Mouse (Mus musculus) myocyte (in vitro differentiated cells): ENCODE measurements around the gene Gm14698. TPM values are rescaled to one million over a fixed set of nuclear protein-coding genes. Genes with fewer than 3 reads are reported as not detected.
"Not testable (repeated sequence)": the region's sequence is repeated elsewhere in the genome, so short reads cannot be mapped to it uniquely, and the experiment has no call there.

Experiments used
- H3K27me3 ChIP-seq: one replicate; pipeline ENCODE4 v1.6.1; 2011; ENCODE audit not compliant: control insufficient read depth, insufficient read depth, insufficient read length
- H3K36me3 ChIP-seq: one replicate; pipeline ENCODE4 v1.6.1; 2011; ENCODE audit not compliant: control insufficient read depth, insufficient read depth
- H3K4me2 ChIP-seq: one replicate; pipeline ENCODE4 v1.6.1; 2011; ENCODE audit warnings: low read depth, control low read depth
- H3K4me3 ChIP-seq: one replicate; pipeline ENCODE4 v1.5.1; 2011; ENCODE audit warnings: mild to moderate bottlenecking, control low read depth, moderate library complexity
- H3K79me2 ChIP-seq: one replicate; pipeline ENCODE4 v1.6.1; 2011; ENCODE audit not compliant: control insufficient read depth, insufficient read depth
- H3ac ChIP-seq: one replicate; pipeline ENCODE4 v1.6.1; 2011; ENCODE audit not compliant: control insufficient read depth, insufficient read length
- CEBPB ChIP-seq: IDR thresholded peaks from 2 replicates; pipeline ENCODE4 v1.6.1; 2011; ENCODE audit warnings: mild to moderate bottlenecking, moderate library complexity; ENCODE audit not compliant: poor library complexity, insufficient read depth, severe bottlenecking
- E2F4 ChIP-seq: IDR thresholded peaks from one replicate; pipeline ENCODE4 v1.6.1; 2011; ENCODE audit warnings: mild to moderate bottlenecking, control low read depth, moderate library complexity; ENCODE audit not compliant: insufficient read depth
- MAX ChIP-seq: IDR thresholded peaks from one replicate; pipeline ENCODE4 v1.6.1; 2011; ENCODE audit warnings: low read depth, mild to moderate bottlenecking, control low read depth
- MYOD1 ChIP-seq, 3 experiments: IDR thresholded peaks; one replicate each; pipeline ENCODE4 v1.6.1; 2011; ENCODE audit warnings: control low read depth in 2 of 3, low read depth in 2 of 3, mild to moderate bottlenecking in 2 of 3, moderate library complexity in 1 of 3; ENCODE audit not compliant: insufficient read length in 2 of 3, control insufficient read depth in 1 of 3
- MYOG ChIP-seq, 3 experiments: IDR thresholded peaks; one replicate each; pipeline ENCODE4 v1.6.1; 2011; ENCODE audit warnings: control low read depth in 2 of 3, low read depth in 2 of 3, mild to moderate bottlenecking in 2 of 3; ENCODE audit not compliant: insufficient read length in 2 of 3, control insufficient read depth in 1 of 3, insufficient read depth in 1 of 3
- POLR2A ChIP-seq: IDR thresholded peaks from one replicate; pipeline ENCODE4 v1.6.1; 2011; ENCODE audit warnings: low read depth, mild to moderate bottlenecking, control low read depth, moderate library complexity; ENCODE audit not compliant: insufficient read length
- POLR2AphosphoS2 ChIP-seq: IDR thresholded peaks from one replicate; pipeline ENCODE4 v1.6.1; 2011; ENCODE audit warnings: low read depth, control low read depth; ENCODE audit not compliant: insufficient read length
- REST ChIP-seq: IDR thresholded peaks from one replicate; pipeline ENCODE4 v1.6.1; 2011; ENCODE audit warnings: mild to moderate bottlenecking, control low read depth, moderate library complexity; ENCODE audit not compliant: insufficient read depth, insufficient read length
- SRF ChIP-seq: IDR thresholded peaks from one replicate; pipeline ENCODE4 v1.6.1; 2011; ENCODE audit warnings: low read depth; ENCODE audit not compliant: control insufficient read depth, insufficient read length
- TCF12 ChIP-seq: IDR thresholded peaks from one replicate; pipeline ENCODE4 v1.6.1; 2011; ENCODE audit warnings: mild to moderate bottlenecking, control low read depth; ENCODE audit not compliant: poor library complexity, insufficient read depth, severe bottlenecking
- TCF3 ChIP-seq: IDR thresholded peaks from one replicate; pipeline ENCODE4 v1.6.1; 2011; ENCODE audit warnings: low read depth, control low read depth; ENCODE audit not compliant: insufficient read length
- USF1 ChIP-seq: IDR thresholded peaks from one replicate; pipeline ENCODE4 v1.6.1; 2011; ENCODE audit warnings: low read depth, mild to moderate bottlenecking, control low read depth, moderate library complexity
- polyA plus RNA-seq: library from polyadenylated mRNA; unstranded; fragments of >200 nt; fragmentation: generic; extraction: Trizol; gene quantifications from one replicate; pipeline ENCODE4 v1.2.1, GENCODE M21; 2012; ENCODE audit warnings: missing spikeins

The Gm14698 gene
- polyA plus RNA-seq = 0.43 TPM

DNA sequence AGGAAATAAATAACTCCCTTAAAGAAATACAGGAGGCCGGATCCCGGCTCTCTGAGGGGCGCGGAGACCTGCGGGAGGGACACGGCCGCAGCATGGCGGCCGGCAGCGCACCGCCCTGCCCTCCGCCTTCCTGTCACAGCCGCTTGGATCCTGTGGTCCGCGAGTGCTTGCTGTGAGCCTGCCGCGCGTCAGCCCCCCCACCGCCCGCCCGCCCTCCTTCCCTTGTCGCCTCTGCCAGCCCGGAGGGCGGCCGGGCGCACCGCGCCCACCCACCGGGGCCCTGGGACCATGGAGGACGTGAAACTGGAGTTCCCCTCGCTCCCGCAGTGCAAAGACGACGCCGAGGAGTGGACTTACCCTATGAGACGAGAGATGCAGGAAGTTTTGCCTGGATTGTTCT lies at the start of gene Gm14698:
Gene Gm14698 (plus strand): TSS at position 35 of the 400 bp plus-strand sequence.
- H3K4me3 ChIP-seq, H3K27me3 ChIP-seq, H3K36me3 ChIP-seq, H3ac ChIP-seq, H3K4me2 ChIP-seq, H3K79me2 ChIP-seq: not testable (repeated sequence)

DNA sequence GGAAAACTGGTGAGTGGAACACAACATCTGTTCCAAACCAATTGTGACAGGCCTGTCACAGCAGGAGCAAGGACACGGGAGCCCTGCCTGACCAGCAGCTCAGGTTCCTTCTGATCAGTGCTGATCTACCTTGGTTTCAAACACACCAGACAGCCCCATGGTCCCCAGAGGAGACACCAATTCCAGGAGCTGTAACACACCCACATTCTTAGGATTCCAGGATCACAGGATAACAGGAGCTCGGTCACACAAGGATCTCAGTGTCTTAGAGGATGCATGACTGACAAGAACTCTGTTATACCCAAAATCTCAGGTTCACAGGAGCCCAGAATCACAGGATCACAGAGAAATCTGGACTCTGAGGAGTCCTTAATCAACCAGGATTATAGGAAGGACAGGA lies 444 bp upstream of the Gm14698 start:
- H3K27me3 ChIP-seq, H3ac ChIP-seq, H3K79me2 ChIP-seq, H3K4me3 ChIP-seq, H3K36me3 ChIP-seq, H3K4me2 ChIP-seq: not testable (repeated sequence)

DNA sequence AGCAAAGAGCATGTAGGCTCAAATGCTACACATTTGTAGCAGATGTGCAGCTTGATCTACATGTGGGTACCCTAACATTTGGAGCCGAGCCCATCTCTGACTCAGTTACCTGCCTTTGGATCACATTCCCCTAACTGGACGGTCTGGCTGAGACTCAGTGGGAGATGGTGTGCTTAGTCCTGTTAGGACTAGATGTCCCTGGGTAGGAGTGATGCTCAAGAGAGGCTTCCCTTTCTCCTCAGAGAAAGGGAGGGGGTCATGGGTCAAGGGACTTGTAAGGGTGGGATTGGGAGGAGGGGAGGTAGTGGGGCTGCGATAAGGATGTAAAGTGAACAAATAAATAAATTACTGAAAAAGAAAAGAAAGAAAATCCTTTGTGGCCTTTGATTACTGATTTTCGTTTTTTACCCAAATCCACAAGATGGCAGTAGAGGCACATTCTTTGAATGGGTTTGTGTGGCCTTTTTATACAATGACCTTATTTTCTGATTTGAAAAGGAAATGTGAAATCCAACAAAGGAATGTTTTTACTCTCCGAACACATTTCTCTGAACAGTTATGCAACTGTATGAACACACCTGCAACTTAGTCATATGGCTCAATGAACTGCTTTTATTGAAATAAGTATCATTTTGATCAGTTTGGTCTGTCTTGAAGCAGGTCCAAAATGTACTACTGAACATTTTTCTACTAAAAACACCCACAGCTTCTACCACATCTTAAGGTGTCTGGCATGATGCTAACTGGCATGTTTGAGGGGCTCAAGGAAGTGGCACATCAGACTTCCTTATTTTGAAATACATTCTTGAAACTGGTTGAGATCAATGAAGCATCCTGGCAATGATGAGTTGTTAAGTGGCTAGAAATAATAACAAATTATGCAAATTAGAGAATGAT lies 18.9 kb downstream of the Gm14698 start:
- Histone ChIP-seq H3K36me3 (no peaks in the 10 kb centered on the region), H3K79me2 (no peaks in the 10 kb centered on the region), H3ac (no peak overlapping the region), H3K4me2 (no peak overlapping the region), H3K27me3 (no peaks in the 10 kb centered on the region), H3K4me3 (no peak overlapping the region)
- TF ChIP-seq TCF12 (no peak), MAX (no peak), POLR2A (no peak), POLR2AphosphoS2 (no peak), MYOD1 (IDR thresholded peaks at IDR 0.05; ENCODE audit: control insufficient read depth in 1 of 3, insufficient read length in 2 of 3, low read depth in 2 of 3) (no peak), E2F4 (no peak), USF1 (no peak), REST (no peak), SRF (no peak), TCF3 (no peak), CEBPB (no peak), MYOG (IDR thresholded peaks at IDR 0.05; ENCODE audit: control insufficient read depth in 1 of 3, insufficient read depth in 1 of 3, insufficient read length in 2 of 3, low read depth in 2 of 3) (no peak)

GRCm38 (mm10) chrX:68865145-68865544 lies 44.3 kb downstream of the Gm14698 start:
- Histone ChIP-seq H3K27me3 (no peaks in the 10 kb centered on the region), H3ac (no peak overlapping the region), H3K4me3 (no peak overlapping the region), H3K36me3 (no peaks in the 10 kb centered on the region), H3K79me2 (no peaks in the 10 kb centered on the region), H3K4me2 (no peak overlapping the region)
- no peak for TF ChIP-seq REST
- TF ChIP-seq TCF3 = no peak
- no peak for TF ChIP-seq POLR2A
- TF ChIP-seq CEBPB = no peak
- TF ChIP-seq POLR2AphosphoS2 = no peak
- no peak for TF ChIP-seq MYOD1 (IDR thresholded peaks at IDR 0.05; ENCODE audit: control insufficient read depth in 1 of 3, insufficient read length in 2 of 3, low read depth in 2 of 3)
- no peak for TF ChIP-seq MYOG (IDR thresholded peaks at IDR 0.05; ENCODE audit: control insufficient read depth in 1 of 3, insufficient read depth in 1 of 3, insufficient read length in 2 of 3, low read depth in 2 of 3)
- no peak for TF ChIP-seq USF1
- no peak for TF ChIP-seq E2F4
- no peak for TF ChIP-seq SRF
- no peak for TF ChIP-seq TCF12
- no peak for TF ChIP-seq MAX

Other genes starting within 250 kb of the Gm14698 start
- gene Fmr1, start 142.6 kb upstream of the Gm14698 start, polyA plus RNA-seq = 7.9 TPM
- gene Fmr1nb, start 59.3 kb upstream of the Gm14698 start, polyA plus RNA-seq = not detected
- gene Gm6812, start 72.0 kb downstream of the Gm14698 start, polyA plus RNA-seq = not detected